Mouse (Mus musculus): ENCODE measurements around the gene Rabggta.

DNA sequence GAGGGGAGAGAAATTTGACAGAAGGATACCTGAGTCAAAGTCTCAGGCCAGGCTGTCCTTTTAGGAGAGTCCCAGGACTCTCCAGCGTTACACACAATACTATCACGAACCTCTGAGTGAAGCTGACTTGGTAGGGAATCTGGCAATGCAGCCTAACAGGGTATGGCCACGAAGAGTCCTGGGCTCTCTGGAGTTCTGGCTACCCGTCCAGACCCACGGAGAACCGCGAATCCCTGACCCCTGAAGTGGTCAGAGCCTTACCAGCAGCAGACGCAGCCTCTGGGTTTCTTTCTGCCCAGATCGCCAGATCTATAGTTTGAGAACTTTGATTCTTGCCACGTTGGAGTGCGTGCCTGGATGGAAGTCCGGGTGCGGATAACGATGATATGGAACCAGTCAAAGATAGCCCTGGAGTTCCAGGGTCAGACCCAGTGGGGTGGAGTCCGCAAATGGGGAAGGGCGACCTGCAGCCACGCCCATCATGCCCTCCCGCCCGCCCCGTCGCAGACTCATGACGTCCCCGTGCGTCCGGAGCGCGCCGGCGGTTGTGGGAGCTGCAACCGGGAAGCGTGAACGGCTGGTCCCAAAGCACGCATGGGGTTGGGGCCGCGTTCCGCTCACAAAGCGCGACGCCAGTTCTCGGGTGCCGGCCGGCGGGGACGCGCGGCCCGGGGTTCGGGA lies 23.3 kb upstream of the Rabggta start, which contains the start of the genes Dhrs1 and Nop9:
- no peak for TF ChIP-seq CTCF (IDR thresholded peaks at IDR 0.05; ENCODE audit: insufficient read depth, low read depth, low read length)
- TF ChIP-seq POLR2A (IDR thresholded peaks at IDR 0.05; ENCODE audit: insufficient read depth, low read depth, low read length): 0 out of 2 replicates have a peak, but pooled peaks have one; percentile 52

All from olfactory bulb, adult 2 months (tissue).